Mouse (Mus musculus) thymus, postnatal 36 days (tissue): Measurements from ENCODE around the gene Paf1.

Experiments
- DNase-seq, 2 experiments: peaks; one replicate each; pipeline ENCODE4 v3.0.0; 2022; ENCODE audit warnings: mixed read lengths in 2 of 2

Paf1 gene

GRCm38 (mm10) chr7:28371514-28371989 is 21.2 kb upstream of the Paf1 start:
- peak; percentile 85 to 88 for DNase-seq

- peak; percentile 97 to 98 for DNase-seq
Observed at GRCm38 (mm10) chr7:28372251-28373108, 20.3 kb upstream of the Paf1 start, which contains the start of gene Plekhg2. TSS of gene Plekhg2 (minus strand) at chr7:28372599.

- DNase-seq: peak; percentile 70 to 73
Observed at GRCm38 (mm10) chr7:28373131-28373581, 19.6 kb upstream of the Paf1 start.

- peak in 1 of 2 experiments; percentile 42 for DNase-seq
Observed at GRCm38 (mm10) chr7:28373891-28374495, 18.8 kb upstream of the Paf1 start.

GRCm38 (mm10) chr7:28374647-28375046 is 18.1 kb upstream of the Paf1 start:
- peak in 1 of 2 experiments; percentile 24 for DNase-seq

GRCm38 (mm10) chr7:28375176-28375921 is 17.4 kb upstream of the Paf1 start:
- DNase-seq: peak; percentile 94 to 97

GRCm38 (mm10) chr7:28376011-28376771 is 16.6 kb upstream of the Paf1 start:
- peak; percentile 59 to 76 for DNase-seq

- DNase-seq: peak in 1 of 2 experiments; percentile 51
Observed at GRCm38 (mm10) chr7:28377190-28378065, 15.3 kb upstream of the Paf1 start.

GRCm38 (mm10) chr7:28378066-28378690 is 14.6 kb upstream of the Paf1 start:
- DNase-seq: peak; percentile 56 to 64

GRCm38 (mm10) chr7:28378769-28379651 is 13.7 kb upstream of the Paf1 start:
- DNase-seq: peak; percentile 94 to 96

- no peak for DNase-seq
Observed at GRCm38 (mm10) chr7:28380237-28381016, 12.3 kb upstream of the Paf1 start, which contains the start of gene Zfp36. TSS of gene Zfp36 (minus strand) at chr7:28380253.

- peak; percentile 84 to 91 for DNase-seq
Observed at GRCm38 (mm10) chr7:28381017-28381790, 11.5 kb upstream of the Paf1 start.

- peak; percentile 91 to 95 for DNase-seq
Observed at GRCm38 (mm10) chr7:28381938-28382337, 10.8 kb upstream of the Paf1 start.

- DNase-seq: peak in 1 of 2 experiments; percentile 59
Observed at GRCm38 (mm10) chr7:28382347-28382951, 10.3 kb upstream of the Paf1 start.

- peak; percentile 67 to 81 for DNase-seq
Observed at GRCm38 (mm10) chr7:28382981-28383396, 9.8 kb upstream of the Paf1 start.

- no peak for DNase-seq
Observed at GRCm38 (mm10) chr7:28383606-28384005, 9.1 kb upstream of the Paf1 start.

- peak; percentile 61 to 78 for DNase-seq
Observed at GRCm38 (mm10) chr7:28384162-28384561, 8.6 kb upstream of the Paf1 start.
